Mouse (Mus musculus) lung, postnatal 0 days (tissue): ENCODE measurements around the gene Hhat.

Experiments
- CTCF ChIP-seq: IDR thresholded peaks from 2 replicates; pipeline ENCODE4 v1.5.1; 2016; ENCODE audit warnings: antibody characterized with exemption, mild to moderate bottlenecking
- EP300 ChIP-seq: IDR thresholded peaks from 2 replicates; pipeline ENCODE4 v1.6.1; 2016; ENCODE audit warnings: antibody characterized with exemption, mild to moderate bottlenecking, control low read depth

- peak; percentile 23; the same call in 1 of the 2 replicates for TF ChIP-seq CTCF
- no peak for TF ChIP-seq EP300
Observed at GRCm38 (mm10) chr1:192770495-192771331, at the start of gene Hhat.
